Mouse (Mus musculus) CD4-positive, CD25-positive, alpha-beta regulatory T cell, adult 4 months (primary cell): ENCODE measurements around the gene Ddb1. TPM values are rescaled to one million over a fixed set of nuclear protein-coding genes. Genes with fewer than 3 reads are reported as not detected.
A peak's percentile ranks its signal among the peaks of the same experiment; 100 is the strongest.
"Not testable (repeated sequence)": the region's sequence is repeated elsewhere in the genome, so short reads cannot be mapped to it uniquely, and the experiment has no call there.

Experiments
- ATAC-seq: one replicate; pipeline ENCODE4 v1.8.0; 2017
- polyA plus RNA-seq, 2 experiments: library from polyadenylated mRNA; unstranded; fragments of 100-300 nt; shearing (Covaris generic); gene quantifications; one replicate each; pipeline ENCODE4 v1.2.1; 2017

Ddb1 gene
- polyA plus RNA-seq = 100 to 1,000 TPM; 104 to 182 TPM

DNA sequence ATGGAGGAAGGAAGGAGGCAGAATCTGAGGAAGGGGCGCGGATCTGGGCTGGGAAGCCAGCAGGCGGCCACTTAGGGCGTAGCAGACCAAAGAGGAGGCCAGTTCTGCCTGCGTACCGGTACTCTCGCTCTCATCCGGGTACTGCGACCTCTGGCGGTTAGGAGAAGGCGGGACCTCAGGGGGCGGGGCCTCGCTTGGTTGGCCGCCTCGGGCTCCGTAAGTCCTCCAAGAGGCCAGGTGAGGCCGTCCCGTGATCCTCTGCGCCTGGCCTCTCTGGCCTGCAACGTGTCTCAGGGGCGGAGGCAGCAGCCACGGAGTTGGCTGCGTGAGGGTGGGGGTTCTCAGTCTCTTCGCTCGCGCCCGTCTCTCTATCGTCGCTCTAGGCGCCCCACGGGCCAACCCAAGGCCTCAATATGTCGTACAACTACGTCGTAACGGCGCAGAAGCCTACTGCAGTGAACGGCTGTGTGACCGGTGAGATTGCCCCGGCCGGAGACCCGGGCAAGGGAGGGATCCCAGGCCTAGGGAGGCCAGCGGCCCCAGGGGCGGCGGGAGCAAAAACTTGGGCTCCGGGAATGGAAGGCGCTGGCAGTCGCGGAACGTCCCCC is at the start of gene Ddb1, which contains the start of gene Tkfc:
Gene Ddb1 (plus strand): TSS at position 35 of the 608 bp plus-strand sequence.
Gene Tkfc (minus strand): TSS at position 362 of the 608 bp plus-strand sequence.
- ATAC-seq = peak; percentile 93

DNA sequence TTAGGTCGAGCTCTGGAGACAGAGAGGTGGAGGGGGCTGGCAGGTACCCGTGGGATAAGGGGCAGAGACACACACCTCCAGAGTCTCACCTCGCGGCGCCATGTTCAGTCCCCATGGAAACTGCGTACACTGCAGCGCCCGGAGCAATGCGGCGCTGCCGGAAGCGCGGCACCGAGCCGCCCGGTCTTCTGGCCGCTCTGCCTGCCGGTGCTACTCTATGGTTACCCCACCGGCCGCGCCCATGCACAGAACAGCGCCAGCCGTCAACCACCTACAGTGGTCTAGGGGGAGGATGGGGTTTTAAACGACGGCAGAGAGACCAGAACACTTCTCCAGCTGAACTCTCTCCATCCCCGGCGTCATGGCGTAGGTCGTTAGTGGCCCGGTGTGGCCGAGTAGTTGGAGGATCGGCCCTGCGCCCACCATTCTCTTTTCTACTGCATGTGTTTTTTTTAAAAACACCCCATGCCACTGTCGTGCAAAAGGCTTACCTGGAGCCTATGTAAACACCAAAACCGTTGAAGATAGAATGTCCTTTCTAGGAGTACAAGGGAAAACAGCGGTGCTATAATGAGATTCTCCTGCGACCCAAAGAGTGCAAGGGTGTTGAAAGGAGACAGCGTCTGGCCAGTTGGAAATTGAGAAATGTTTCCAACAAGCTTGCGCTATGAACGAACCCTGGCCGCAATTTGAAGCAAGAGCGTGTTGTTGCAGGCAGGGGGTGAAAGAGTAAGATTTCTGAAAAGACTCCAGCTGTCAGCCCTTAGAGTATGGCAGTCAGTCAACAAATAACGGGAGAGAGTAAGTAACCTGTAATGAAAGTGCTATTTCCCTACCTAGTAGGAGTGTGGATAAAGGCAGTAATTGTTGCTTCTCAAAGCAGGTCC is 49.3 kb upstream of the Ddb1 start, which contains the start of gene Tmem216:
Gene Tmem216 (minus strand): TSS at position 615 of the 887 bp plus-strand sequence.
- ATAC-seq = peak; percentile 98

- ATAC-seq = no peak
These were observed 48.1 kb upstream of the Ddb1 start for GRCm38 (mm10) chr19:10557001-10557400.

DNA sequence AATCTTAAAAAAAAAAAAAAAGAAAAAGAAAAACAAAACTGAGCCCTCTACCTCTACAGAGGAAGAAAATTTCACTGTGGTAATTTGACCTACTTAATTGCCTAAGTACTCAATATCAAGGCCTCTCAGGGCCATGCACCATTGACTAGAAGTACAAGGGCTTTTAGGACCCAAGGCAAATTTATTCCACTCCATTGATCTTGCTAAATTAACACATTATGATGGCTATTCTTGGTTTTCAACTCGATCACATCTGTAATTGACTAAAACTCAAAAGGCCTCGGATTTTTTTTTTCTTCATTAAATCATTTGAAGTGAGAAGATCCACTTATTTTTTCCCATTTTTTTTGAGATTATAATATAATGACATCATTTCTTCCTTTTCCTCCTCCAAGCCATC is 47.7 kb upstream of the Ddb1 start:
- no peak for ATAC-seq

DNA sequence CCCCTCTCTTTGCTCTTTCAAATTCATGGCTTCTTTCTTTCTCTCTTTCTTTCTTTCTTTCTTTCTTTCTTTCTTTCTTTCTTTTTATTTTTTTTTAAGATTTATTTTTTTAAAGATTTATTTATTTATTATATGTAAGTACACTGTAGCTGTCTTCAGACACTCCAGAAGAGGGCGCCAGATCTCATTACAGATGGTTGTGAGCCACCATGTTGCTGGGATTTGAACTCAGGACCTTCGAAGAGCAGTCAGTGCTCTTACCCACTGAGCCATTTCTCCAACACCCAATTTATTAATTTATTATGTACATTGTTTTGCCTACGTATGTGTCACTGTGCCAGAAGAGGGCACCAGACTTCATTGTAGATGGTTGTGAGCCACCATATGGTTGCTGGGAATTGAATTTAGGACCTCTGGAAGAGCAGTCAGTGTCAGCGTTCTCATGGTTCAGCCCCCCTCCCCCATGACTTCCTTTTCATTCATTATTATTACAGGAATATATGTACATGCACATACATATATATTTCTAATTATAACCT is 47.2 kb upstream of the Ddb1 start:
- ATAC-seq = not testable (repeated sequence)

DNA sequence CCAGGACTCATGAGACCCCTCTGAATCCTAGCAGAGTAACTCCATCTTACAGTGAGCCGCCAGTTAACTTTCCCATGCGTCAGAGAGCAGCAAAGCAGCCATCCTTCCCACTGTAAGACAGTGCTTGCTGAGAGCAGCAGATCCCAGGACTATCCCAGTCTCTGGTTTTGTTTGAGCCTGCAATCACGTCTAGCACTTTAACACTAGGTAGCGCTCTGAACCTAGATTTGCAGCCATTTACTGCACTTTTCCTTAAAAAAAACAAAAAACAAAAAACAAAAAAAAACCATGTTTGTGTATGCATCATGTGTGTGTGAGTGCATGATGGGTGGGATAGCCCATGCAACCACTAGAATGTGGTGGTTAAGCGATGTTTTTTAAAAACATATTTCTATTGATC is 45.0 kb upstream of the Ddb1 start:
- ATAC-seq = no peak

GRCm38 (mm10) chr19:10561558-10562314 is 43.4 kb upstream of the Ddb1 start:
- ATAC-seq = no peak

- no peak for ATAC-seq
These were observed 42.8 kb upstream of the Ddb1 start for GRCm38 (mm10) chr19:10562351-10562750.

GRCm38 (mm10) chr19:10564278-10564677 is 40.8 kb upstream of the Ddb1 start:
- no peak for ATAC-seq

DNA sequence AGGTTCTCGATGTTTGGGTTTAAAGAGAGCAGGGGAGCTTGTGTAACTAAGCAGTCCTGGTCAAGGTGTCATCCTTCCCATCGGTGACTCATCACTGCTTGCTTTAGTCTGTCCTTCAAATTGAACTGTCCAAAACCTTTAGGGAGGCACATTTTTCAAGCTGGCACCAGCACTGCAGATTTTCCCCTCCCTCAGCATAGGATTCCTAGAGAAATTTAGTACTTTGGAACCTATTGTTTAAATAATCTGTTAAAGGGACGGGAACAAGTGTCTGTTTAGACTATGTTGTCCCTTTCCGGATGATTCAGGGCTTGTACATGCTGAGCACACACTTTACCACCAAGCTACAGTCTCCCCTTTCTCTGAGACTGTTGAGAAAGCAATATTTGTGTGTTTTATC is 39.9 kb upstream of the Ddb1 start:
- ATAC-seq = no peak

GRCm38 (mm10) chr19:10569627-10570026 is 35.5 kb upstream of the Ddb1 start:
- no peak for ATAC-seq

GRCm38 (mm10) chr19:10576690-10577561 is 28.2 kb upstream of the Ddb1 start, which contains the start of the genes Cyb561a3 and Tmem138:
Gene Cyb561a3 (plus strand): TSS chr19:10577172.
Gene Tmem138 (minus strand): TSS chr19:10577362.
- peak; percentile 92 for ATAC-seq

DNA sequence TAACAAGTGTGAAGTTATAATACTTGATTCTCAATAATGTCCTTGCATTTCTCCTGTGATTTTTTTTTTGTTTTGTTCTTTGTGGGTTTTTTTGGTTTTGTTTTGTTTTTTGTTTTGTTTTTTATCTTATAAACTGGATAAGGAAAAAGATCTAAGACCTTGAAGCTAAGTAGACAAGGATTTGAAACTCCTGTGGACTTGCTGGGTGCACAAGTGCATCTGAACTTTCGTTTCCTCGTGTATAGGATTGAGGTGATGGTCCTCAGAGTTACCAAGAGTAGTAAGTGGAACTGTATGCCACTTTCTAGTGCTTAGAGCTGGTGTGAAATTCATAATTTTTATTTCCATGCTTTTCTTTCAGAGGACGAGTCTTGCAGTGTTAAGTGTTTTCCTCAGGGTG is 25.0 kb upstream of the Ddb1 start:
- ATAC-seq = no peak

DNA sequence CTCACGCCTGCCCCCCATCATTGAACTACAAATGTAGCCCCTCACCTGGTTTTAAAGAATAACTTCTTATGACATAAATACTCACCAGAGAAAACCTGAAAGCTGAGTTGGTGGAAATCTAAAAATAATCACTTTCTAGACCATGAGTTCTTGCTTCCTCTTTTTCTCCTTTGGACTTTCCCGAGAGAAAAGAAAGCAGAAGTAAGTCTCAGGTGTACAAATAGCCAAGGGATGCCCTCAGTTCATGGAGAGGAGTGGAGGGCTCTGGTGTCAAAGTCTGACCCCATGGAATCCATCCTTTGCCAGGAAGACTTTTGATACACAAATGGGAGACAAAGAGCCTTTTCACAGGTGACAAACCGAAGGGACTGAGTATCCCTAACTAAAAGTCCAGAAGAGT is 24.4 kb upstream of the Ddb1 start:
- ATAC-seq = no peak

DNA sequence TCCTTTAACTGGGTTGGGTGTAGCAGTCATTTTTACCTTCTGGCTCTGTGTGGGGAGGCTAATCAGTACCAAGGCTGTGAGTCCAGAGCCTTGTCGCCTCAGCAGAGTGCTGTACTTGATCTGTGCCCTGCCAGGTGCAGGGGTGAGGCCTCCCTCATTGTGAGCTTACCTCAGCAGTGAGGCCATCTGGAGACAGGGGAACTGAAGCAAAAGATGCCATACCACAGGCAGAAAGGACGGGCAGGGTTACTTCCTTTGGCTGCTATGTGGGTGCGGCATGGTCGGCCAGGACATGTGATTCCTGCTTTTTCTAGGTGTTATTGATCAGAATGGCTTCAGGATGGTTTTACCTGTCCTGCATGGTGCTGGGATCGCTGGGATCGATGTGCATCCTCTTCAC is 23.1 kb upstream of the Ddb1 start:
- no peak for ATAC-seq

DNA sequence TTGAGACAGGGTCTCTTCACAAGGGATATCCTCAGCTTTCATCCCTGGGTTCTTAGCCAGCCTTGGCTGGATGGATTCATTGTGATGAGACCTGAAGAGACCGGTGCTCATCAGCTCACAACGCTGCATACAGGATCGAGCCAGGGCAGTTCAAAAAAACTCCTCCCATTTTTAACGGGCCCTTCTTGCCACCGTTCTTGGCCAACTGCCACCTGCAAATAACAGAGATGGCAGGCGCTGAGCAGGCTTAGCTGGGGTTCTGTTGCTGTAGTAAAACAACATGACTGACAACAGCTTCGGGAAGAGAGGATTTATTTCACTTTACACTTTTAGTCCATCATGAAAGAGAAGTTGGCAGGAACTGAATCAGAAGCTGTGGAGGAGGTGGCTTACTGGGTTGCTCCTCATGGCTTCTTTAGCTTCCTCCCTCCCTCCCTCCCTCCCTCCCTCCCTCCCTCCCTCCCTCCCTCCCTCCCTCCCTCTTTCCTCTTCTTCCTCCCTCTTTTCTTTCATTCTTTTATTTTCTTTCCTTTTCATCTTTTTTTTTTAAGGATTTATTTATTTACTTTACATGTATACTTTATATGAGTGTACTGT is 21.5 kb upstream of the Ddb1 start:
- ATAC-seq = no peak

- no peak for ATAC-seq
These were observed 20.0 kb upstream of the Ddb1 start for GRCm38 (mm10) chr19:10585112-10585511.

- ATAC-seq = no peak
These were observed 17.9 kb upstream of the Ddb1 start for GRCm38 (mm10) chr19:10587231-10587630.

DNA sequence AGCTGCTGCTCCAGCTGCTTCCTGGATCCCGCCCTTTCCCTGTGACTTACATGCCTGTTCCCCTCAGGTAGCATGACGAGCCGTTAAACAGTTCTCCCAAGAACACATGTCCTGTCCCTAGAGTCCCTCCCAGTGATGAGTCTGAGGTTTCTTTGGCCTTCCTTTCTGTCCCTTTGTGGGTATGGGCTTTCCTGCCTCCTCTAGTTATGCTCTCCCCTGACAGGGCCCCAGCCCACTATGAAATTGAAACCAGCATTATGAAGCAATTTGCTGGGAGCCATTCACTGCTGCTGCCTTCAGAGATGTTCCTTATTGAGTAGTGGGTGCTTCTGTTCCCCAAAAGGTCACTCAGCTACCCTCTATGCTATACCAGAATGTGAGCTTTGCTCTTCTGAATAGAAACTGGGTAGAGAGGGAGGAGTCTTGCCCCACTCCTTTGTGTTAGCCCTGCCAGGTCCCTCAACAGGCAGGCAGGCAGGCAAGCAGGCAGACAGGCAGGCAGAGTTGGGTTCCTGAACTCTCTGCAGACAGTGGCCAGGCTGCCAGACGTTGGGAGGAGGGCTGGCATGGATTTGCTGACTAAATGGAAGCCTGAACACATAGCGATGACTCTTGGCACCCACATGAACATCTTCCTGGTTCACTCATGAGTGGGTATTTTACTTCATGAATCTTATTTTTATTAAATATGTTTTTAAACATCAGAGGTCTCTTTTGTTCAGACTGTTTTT is 15.8 kb upstream of the Ddb1 start:
- ATAC-seq = no peak

DNA sequence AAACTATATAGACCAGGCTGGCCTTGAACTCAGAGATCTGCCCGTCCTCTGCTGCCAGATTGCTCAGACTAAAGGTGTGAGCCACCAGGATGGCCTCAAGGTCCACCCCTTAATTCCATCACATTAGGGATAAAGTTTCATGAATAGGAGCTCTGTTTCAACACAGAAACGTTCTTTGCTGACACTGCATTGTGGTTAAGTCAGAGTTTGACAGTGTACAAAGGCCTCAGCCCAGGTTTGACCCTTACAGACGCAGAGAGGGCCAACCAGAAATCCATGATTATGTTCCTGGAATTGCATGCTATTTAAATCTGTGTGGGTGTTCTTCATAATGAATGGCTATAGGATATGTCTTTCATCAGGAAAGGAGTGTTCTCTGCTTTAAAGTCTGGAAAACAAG is 14.8 kb upstream of the Ddb1 start:
- ATAC-seq = no peak
